Mouse (Mus musculus) ES-Bruce4 (cell line): ENCODE results near the gene Bpgm. TPM values are rescaled to one million over a fixed set of nuclear protein-coding genes. Genes with fewer than 3 reads are reported as not detected.
A peak's percentile ranks its signal among the peaks of the same experiment; 100 is the strongest.

Source experiments
- H3K27ac ChIP-seq: 2 replicates; pipeline ENCODE4 v1.5.1; 2012; ENCODE audit warnings: low read length, inconsistent platforms; ENCODE audit not compliant: insufficient read depth
- H3K27me3 ChIP-seq: 2 replicates; pipeline ENCODE4 v1.6.1; 2012; ENCODE audit warnings: mild to moderate bottlenecking, low read length, inconsistent platforms; ENCODE audit not compliant: control insufficient read depth, poor library complexity, insufficient read depth, severe bottlenecking
- H3K36me3 ChIP-seq: 2 replicates; pipeline ENCODE4 v1.6.1; 2012; ENCODE audit warnings: inconsistent platforms, mild to moderate bottlenecking, low read length, moderate library complexity; ENCODE audit not compliant: control insufficient read depth, poor library complexity, insufficient read depth, severe bottlenecking
- H3K4me1 ChIP-seq: one replicate; pipeline ENCODE4 v1.8.1; 2011; ENCODE audit warnings: low read length; ENCODE audit not compliant: control insufficient read depth, insufficient read depth
- H3K4me3 ChIP-seq: 2 replicates; pipeline ENCODE4 v1.5.1; 2011; ENCODE audit warnings: low read depth, mild to moderate bottlenecking, low read length
- H3K9ac ChIP-seq: 2 replicates; pipeline ENCODE4 v1.6.1; 2012; ENCODE audit warnings: low read depth, mild to moderate bottlenecking, inconsistent platforms; ENCODE audit not compliant: poor library complexity, severe bottlenecking
- H3K9me3 ChIP-seq: replicated peaks from 2 replicates; pipeline ENCODE4 v1.6.1; 2012; ENCODE audit warnings: mild to moderate bottlenecking, low read length, inconsistent platforms; ENCODE audit not compliant: control insufficient read depth, poor library complexity, insufficient read depth, severe bottlenecking
- CTCF ChIP-seq: IDR thresholded peaks from one replicate; pipeline ENCODE4 v1.8.1; 2011; ENCODE audit warnings: low read depth, low read length
- EP300 ChIP-seq: IDR thresholded peaks from 2 replicates; pipeline ENCODE4 v1.6.1; 2011; ENCODE audit warnings: low read depth, low read length; ENCODE audit not compliant: insufficient read depth
- POLR2A ChIP-seq: IDR thresholded peaks from one replicate; pipeline ENCODE4 v1.8.1; 2011; ENCODE audit warnings: low read length; ENCODE audit not compliant: insufficient read depth
- polyA plus RNA-seq: library from polyadenylated mRNA; stranded (reverse); fragments of >200 nt; gene quantifications from 2 replicates; pipeline ENCODE4 v1.2.4, GENCODE M21; 2011; ENCODE audit warnings: low read depth; ENCODE audit not compliant: missing spikeins, insufficient read depth, insufficient read length

Gene Bpgm
- polyA plus RNA-seq, 1 experiment: 24.0 TPM

DNA sequence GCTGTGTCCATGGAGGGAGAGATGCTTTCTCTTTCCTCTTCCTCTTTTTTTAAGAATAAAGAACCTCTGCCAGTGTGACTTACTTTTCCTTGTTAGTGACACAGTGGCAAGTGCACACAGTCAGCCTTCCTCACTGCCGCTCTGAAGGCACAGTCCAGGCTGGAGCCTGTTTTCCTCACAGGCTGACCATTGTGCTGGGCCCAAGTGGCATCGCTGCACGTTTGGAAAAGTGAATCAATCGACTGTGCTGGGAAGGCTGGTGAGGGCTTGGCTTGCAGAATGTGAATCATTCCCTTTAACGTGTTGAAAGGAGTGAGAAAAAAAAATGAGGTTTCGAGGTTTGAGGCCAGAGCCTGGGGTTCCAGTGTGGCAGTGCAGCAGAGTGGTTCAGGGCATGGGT is 5.3 kb downstream of the Bpgm start:
- H3K27me3 ChIP-seq: no peaks in the 10 kb centered on the region
- H3K27ac ChIP-seq: no peak overlapping the region
- no peaks in the 10 kb centered on the region for H3K36me3 ChIP-seq
- TF ChIP-seq CTCF (no peak), POLR2A (no peak), EP300 (no peak)
- no peak overlapping the region for H3K9ac ChIP-seq
- no peaks in the 10 kb centered on the region for H3K4me1 ChIP-seq
- no peak overlapping the region for H3K4me3 ChIP-seq
- H3K9me3 ChIP-seq: no peaks in the 10 kb centered on the region

DNA sequence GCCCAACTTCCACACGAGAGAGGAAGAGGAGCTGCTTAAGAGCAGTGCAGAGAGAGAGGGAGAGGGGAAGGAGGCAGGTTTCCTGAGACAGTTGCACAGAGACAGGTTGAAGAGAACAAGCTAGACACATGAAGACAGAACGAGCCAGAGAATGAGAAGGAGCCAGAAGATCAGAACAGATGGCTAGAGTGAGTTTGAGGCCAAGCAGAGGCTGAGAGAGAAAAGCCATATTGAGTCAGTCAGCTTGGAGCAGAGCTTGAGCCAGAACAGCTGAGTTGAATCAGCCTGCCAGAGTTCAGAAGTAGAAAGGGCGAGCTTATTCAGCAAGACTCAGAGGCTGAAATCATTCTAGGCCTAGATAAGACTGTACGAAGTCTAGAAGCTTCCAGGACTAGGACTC is 6.8 kb downstream of the Bpgm start:
- no peaks in the 10 kb centered on the region for H3K4me1 ChIP-seq
- H3K27me3 ChIP-seq: no peaks in the 10 kb centered on the region
- H3K9ac ChIP-seq: no peak overlapping the region
- H3K27ac ChIP-seq: no peak overlapping the region
- no peak overlapping the region for H3K4me3 ChIP-seq
- TF ChIP-seq EP300 (no peak), CTCF (no peak), POLR2A (no peak)
- H3K36me3 ChIP-seq: peaks cover 3% of the 10 kb centered on the region; the same call in 1 of the 2 replicates
- no peaks in the 10 kb centered on the region for H3K9me3 ChIP-seq

- TF ChIP-seq CTCF: peak; percentile 27
- TF ChIP-seq EP300: no peak
- H3K27me3 ChIP-seq: no peaks in the 10 kb centered on the region
- H3K27ac ChIP-seq: no peak overlapping the region
- peaks cover 6% of the 10 kb centered on the region; the same call in 1 of the 2 replicates for H3K36me3 ChIP-seq
- no peak overlapping the region for H3K4me3 ChIP-seq
- no peak overlapping the region for H3K9ac ChIP-seq
- H3K9me3 ChIP-seq: no peaks in the 10 kb centered on the region
- no peaks in the 10 kb centered on the region for H3K4me1 ChIP-seq
Observed at GRCm38 (mm10) chr6:34483390-34483789, 7.4 kb downstream of the Bpgm start.

- TF ChIP-seq CTCF: no peak
- no peak for TF ChIP-seq POLR2A
- no peak for TF ChIP-seq EP300
- H3K9ac ChIP-seq: no peak overlapping the region
- H3K4me3 ChIP-seq: no peak overlapping the region
- H3K27ac ChIP-seq: no peak overlapping the region
- H3K36me3 ChIP-seq: peaks cover 6% of the 10 kb centered on the region; the same call in 1 of the 2 replicates
- no peaks in the 10 kb centered on the region for H3K27me3 ChIP-seq
- no peaks in the 10 kb centered on the region for H3K4me1 ChIP-seq
- H3K9me3 ChIP-seq: no peaks in the 10 kb centered on the region
Observed at GRCm38 (mm10) chr6:34483811-34484210, 7.8 kb downstream of the Bpgm start.

GRCm38 (mm10) chr6:34486071-34486626 is 10.1 kb downstream of the Bpgm start:
- Histone ChIP-seq H3K9me3 (no peaks in the 10 kb centered on the region), H3K4me3 (no peak overlapping the region), H3K27me3 (no peaks in the 10 kb centered on the region), H3K36me3 (peaks cover 6% of the 10 kb centered on the region; the same call in 1 of the 2 replicates), H3K9ac (no peak overlapping the region), H3K27ac (no peak overlapping the region), H3K4me1 (no peaks in the 10 kb centered on the region)
- no peak for TF ChIP-seq CTCF
- no peak for TF ChIP-seq EP300
- no peak for TF ChIP-seq POLR2A

GRCm38 (mm10) chr6:34493327-34494095 is 17.5 kb downstream of the Bpgm start:
- Histone ChIP-seq H3K27me3 (no peaks in the 10 kb centered on the region), H3K4me1 (no peaks in the 10 kb centered on the region), H3K4me3 (no peak overlapping the region), H3K36me3 (no peaks in the 10 kb centered on the region), H3K27ac (no peak overlapping the region), H3K9me3 (no peaks in the 10 kb centered on the region), H3K9ac (no peak overlapping the region)
- no peak for TF ChIP-seq CTCF
- TF ChIP-seq EP300: no peak
- no peak for TF ChIP-seq POLR2A
